Mouse (Mus musculus): ENCODE results near the gene Ehd4. TPM values are rescaled to one million over a fixed set of nuclear protein-coding genes. Genes with fewer than 3 reads are reported as not detected.

Gene Ehd4
- polyA plus RNA-seq, 1 experiment = 28.2 TPM

DNA sequence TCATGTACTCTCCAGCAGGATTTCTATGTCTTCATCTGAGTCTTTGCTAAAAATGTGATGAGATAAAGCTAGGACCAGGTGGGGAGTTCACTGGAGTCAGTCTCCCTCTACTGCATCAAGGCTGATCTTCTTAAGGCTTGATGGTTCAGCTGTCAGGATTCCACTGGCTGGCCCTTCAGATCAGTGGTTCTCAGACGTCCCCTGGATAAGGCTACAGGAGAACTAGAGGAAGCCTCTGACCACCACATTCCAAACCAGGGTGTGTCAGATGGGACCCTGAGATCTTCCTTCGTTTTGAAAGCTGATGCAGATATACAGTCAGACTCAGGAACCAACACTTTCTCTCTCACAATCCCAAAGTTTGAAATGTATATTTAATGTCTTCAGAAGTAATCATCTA, 7.0 kb downstream of the Ehd4 start:
- no peak for DNase-seq (ENCODE audit: low read depth, low spot score)
- 41% methylated on average over 2 of the region's 2 CpGs for WGBS

- 50% methylated on average over 2 of the region's 2 CpGs for WGBS
- DNase-seq (ENCODE audit: low read depth, low spot score) = no peak
Measured at GRCm38 (mm10) chr2:120146543-120146942, 7.9 kb downstream of the Ehd4 start.

GRCm38 (mm10) chr2:120144390-120144789, 10.0 kb downstream of the Ehd4 start:
- no peak for DNase-seq (ENCODE audit: low read depth, low spot score)
- 93% methylated on average over 4 of the region's 4 CpGs for WGBS

DNA sequence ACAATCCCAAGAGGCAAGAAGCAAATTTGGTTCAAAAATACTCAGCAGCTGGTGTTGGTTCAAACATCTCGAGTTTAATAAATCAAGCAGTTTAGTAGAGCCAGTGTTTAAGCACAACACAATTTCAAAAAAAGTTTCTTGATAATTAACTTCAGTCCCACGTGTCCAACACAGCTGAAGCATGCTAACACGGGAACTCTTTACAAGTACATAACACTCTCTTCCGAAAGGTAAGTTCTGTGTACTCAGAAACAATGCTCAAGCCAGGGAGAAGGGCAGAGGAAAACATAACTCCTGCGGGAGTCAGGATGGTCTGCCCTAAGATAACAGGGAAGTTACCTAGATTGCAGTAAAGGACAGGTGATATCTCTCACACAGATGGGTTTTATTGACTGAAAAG, 12.1 kb downstream of the Ehd4 start:
- 66% methylated on average over 5 of the region's 5 CpGs for WGBS
- no peak for DNase-seq (ENCODE audit: low read depth, low spot score)

GRCm38 (mm10) chr2:120141671-120142070, 12.7 kb downstream of the Ehd4 start:
- 88% methylated on average over 1 of the region's 1 CpGs for WGBS
- no peak for DNase-seq (ENCODE audit: low read depth, low spot score)

DNA sequence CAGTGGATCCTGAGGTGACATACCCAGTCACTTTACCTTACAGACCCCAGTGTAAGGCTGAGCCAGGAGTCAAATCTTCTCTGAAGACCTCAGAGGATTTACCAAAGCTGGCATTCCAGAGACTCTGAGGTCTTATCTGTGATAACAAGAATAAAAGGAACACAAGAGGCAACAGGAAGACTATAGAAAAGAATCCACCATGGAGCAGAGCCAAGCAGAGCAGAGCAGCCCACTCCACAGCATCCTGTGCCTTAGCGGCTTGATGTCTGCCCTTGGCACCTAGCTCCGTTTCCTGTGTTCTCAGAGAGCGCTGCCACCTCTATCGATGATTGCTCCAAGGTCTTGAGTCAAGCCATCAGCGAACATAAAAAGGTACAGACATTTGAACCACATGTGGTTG, 14.1 kb downstream of the Ehd4 start:
- no peak for DNase-seq (ENCODE audit: low read depth, low spot score)
- 87% methylated on average over 5 of the region's 5 CpGs for WGBS

- WGBS = 91% methylated on average over 1 of the region's 1 CpGs
Measured at GRCm38 (mm10) chr2:120139091-120139490, 15.3 kb downstream of the Ehd4 start.

DNA sequence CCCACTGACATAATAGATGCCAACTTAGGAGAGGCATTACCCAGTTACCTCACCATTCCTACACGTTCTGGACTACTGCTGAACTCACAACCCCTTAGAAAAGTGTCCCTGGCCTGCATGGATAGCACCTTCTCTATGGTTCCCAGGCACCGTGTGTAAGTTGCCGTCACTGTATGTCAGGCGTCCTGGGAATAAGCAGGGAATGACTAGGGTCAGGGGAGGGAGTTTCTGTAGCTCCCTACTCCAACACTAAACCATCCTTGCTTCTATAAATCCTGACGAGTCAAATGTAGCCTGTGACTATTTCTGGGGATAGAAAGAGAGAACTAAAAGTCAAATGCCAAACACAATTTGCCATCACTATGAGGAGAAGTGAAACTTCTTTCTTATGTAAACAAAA, 17.1 kb downstream of the Ehd4 start:
- WGBS = 68% methylated on average over 5 of the region's 5 CpGs
- DNase-seq (ENCODE audit: low read depth, low spot score) = no peak

More at GRCm38 (mm10) chr2:120139091-120139490, 15.3 kb downstream of the Ehd4 start:
- no peak for DNase-seq (ENCODE audit: low read depth, low spot score)

DNA sequence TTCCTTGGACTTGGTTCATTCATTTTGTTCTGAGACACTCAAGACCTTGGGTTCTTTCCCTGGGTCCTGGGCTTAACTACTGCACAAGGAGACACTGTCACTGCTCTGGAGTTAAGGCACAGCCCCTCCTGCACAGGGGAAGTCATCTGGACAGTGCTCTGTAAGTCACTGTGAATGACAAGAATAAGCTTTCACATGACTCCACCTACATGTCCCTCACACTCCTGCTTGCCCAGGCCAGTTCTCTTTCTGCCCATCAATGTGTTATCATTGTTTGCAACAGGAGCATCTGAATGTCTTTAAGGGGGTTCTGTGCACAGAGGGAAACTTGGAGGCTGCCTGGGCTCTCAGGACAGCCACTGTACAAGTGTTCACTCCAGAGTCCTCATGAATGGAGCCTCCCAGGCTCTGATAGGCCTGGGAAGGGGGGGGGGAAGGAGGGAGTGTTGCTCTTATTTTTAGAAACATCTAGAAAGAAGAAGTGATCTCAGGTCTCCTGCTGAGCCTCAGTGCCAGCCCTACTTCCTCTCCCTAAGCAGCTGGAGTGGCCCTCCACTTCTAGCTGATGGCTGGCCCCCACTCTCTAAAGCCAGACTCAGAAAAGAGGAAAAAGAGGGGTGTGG, 19.8 kb downstream of the Ehd4 start:
- no peak for DNase-seq (ENCODE audit: low read depth, low spot score)

GRCm38 (mm10) chr2:120131881-120132280, 22.5 kb downstream of the Ehd4 start:
- no peak for DNase-seq (ENCODE audit: low read depth, low spot score)
- WGBS = 80% methylated on average over 1 of the region's 1 CpGs

GRCm38 (mm10) chr2:120129252-120129908, 25.0 kb downstream of the Ehd4 start:
- 63% methylated on average over 8 of the region's 8 CpGs for WGBS

DNA sequence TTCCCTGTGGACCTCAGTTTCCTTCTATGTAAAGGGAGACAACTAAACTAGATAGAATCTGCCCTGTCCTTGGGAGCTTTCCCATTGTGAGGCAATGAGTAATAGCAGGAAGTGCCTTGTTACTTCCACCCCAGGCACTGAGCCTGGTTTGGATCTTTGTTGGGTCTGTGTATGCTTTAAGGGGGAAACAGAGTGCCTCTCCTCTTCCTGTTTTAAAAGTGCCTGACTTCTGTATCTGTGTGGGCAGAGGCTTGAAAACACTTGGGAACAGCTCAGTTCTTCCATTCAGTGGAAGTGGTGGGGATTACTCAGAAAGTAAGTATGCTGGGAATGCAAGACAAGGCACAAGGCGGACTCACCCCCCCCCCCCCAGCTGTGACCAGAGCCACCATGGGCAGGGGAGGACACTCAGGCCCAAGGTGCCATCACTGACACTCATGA, 25.8 kb downstream of the Ehd4 start:
- DNase-seq (ENCODE audit: low read depth, low spot score) = no peak
- WGBS = 70% methylated on average over 1 of the region's 1 CpGs

More at GRCm38 (mm10) chr2:120129252-120129908, 25.0 kb downstream of the Ehd4 start:
- no peak for DNase-seq (ENCODE audit: low read depth, low spot score)

- DNase-seq (ENCODE audit: low read depth, low spot score) = no peak
Measured at GRCm38 (mm10) chr2:120128011-120128410, 26.4 kb downstream of the Ehd4 start.

- 78% methylated on average over 1 of the region's 1 CpGs for WGBS
- DNase-seq (ENCODE audit: low read depth, low spot score) = no peak
Measured at GRCm38 (mm10) chr2:120126901-120127300, 27.5 kb downstream of the Ehd4 start.

DNA sequence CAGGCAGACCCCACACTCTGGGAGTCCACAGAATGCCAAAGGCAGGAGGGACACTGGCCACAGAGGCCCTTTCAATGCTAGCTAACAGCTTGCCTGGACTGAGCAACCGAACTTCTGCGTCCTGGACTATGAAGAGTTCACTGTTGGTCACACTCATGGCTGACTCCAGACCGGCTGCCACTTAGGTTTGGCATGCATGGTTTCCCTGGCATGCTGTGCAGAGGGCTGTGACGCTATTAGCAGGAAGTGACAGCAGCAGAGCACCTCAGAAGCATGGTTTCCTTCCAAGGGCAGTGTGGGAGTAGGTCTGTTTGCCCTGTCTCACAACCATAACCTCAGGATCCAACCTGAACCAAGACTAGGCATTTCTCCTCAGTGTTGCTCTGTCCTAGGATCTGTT, 28.0 kb downstream of the Ehd4 start:
- WGBS = 83% methylated on average over 4 of the region's 4 CpGs
- DNase-seq (ENCODE audit: low read depth, low spot score) = no peak

GRCm38 (mm10) chr2:120125461-120125860, 28.9 kb downstream of the Ehd4 start:
- DNase-seq (ENCODE audit: low read depth, low spot score) = no peak
- 95% methylated on average over 1 of the region's 1 CpGs for WGBS

DNA sequence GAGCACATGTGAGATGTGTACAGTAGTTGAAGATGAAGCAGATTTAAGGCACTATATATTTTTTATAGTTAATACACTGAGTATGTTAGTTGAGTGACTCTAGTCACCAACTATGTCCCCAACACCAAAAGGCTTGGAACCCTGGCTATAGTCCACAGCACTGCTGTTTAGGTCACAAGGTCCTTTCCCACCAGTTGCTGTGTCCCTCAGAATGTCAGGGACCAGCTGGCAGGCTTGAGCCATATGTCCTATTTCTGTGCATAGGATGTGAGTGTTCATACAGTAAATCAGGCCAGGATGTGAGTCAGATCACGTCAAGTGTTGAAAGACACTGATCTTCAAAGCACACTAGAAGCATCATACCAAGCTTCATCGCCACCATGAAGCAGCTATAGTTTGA, 29.5 kb downstream of the Ehd4 start:
- 88% methylated on average over 2 of the region's 2 CpGs for WGBS
- DNase-seq (ENCODE audit: low read depth, low spot score) = no peak

DNA sequence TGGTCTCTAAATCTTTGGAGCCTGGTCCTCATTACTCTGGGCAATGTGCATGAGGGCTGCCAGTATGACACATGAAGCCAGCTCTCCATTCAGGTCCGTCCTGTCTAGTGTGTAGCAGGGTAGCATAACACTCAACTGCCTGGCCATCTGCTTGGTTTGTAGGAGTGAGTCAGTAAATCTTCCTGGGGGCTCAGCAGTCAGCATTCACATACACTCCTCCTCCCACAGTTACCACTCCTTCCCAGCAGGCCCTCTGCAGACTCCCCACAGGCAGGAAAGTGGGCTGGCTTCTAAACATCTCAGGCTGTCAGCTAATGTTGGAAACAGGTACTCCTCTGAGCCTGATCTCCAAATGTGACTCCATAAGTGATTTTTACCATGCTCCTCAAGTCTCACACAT, 30.3 kb downstream of the Ehd4 start:
- 75% methylated on average over 1 of the region's 1 CpGs for WGBS
- DNase-seq (ENCODE audit: low read depth, low spot score) = no peak

GRCm38 (mm10) chr2:120122983-120123382, 31.4 kb downstream of the Ehd4 start:
- no peak for DNase-seq (ENCODE audit: low read depth, low spot score)
- WGBS = 78% methylated on average over 6 of the region's 6 CpGs

- no peak for DNase-seq (ENCODE audit: low read depth, low spot score)
- WGBS = 84% methylated on average over 6 of the region's 6 CpGs
Measured at GRCm38 (mm10) chr2:120117346-120117745, 37.1 kb downstream of the Ehd4 start.

GRCm38 (mm10) chr2:120116362-120116761, 38.0 kb downstream of the Ehd4 start:
- WGBS = 72% methylated on average over 1 of the region's 1 CpGs
- no peak for DNase-seq (ENCODE audit: low read depth, low spot score)

DNA sequence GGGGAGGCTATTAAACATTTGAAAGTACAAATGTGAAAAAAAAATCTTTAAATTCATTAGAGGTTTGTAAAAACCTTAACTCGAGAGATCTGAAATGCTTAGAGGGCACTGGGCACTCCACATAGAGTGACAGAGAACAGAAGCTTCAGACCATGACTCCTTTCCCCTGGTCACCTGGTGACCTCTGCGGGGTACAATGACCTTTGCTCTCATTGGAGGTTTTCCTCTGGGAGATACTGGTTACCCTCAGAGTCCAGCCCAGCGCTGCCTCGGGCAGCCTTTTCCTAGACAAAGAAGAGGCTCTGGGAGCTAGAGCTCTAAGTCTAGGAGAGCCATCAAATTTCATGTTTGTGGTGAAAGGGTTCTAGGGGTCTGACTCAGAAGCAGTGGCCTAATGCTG, 39.4 kb downstream of the Ehd4 start:
- 83% methylated on average over 4 of the region's 4 CpGs for WGBS

More for the DNA sequence above, 39.4 kb downstream of the Ehd4 start:
- DNase-seq (ENCODE audit: low read depth, low spot score) = no peak
